Mouse (Mus musculus): ENCODE data around the gene Ostn.

GRCm38 (mm10) chr16:27348359-27348758 lies 41.1 kb downstream of the Ostn start:
- TF ChIP-seq POLR2A (IDR thresholded peaks at IDR 0.05; ENCODE audit: low read depth, low read length) (no peak), CTCF (IDR thresholded peaks at IDR 0.05; ENCODE audit: extremely low read depth, insufficient read length, insufficient replicate concordance, low read depth, low read length) (no peak)
